Mouse (Mus musculus): Measurements from ENCODE around the gene Uba52. TPM values are rescaled to one million over a fixed set of nuclear protein-coding genes. Genes with fewer than 3 reads are reported as not detected.

Gene Uba52
- polyA plus RNA-seq, 1 experiment from 2014 or later = 882 TPM

Other genes starting within 250 kb of the Uba52 start
- gene Homer3, start 228.0 kb downstream of the Uba52 start, polyA plus RNA-seq (2015; fragmentation: Nextera tagmentation; extraction: Ambion mirVana) = 74.2 and 81.3 TPM in 2 replicates
- gene Ddx49, start 208.3 kb downstream of the Uba52 start, polyA plus RNA-seq (2015; fragmentation: Nextera tagmentation; extraction: Ambion mirVana) = 51.8 and 54.1 TPM in 2 replicates
- 389 and 439 TPM in 2 replicates for gene Cope, start 208.3 kb downstream of the Uba52 start, polyA plus RNA-seq (2015; fragmentation: Nextera tagmentation; extraction: Ambion mirVana)
- gene Cers1, start 195.0 kb downstream of the Uba52 start, polyA plus RNA-seq (2015; fragmentation: Nextera tagmentation; extraction: Ambion mirVana) = 2.5 and 2.7 TPM in 2 replicates
- gene Gdf1, start 181.0 kb downstream of the Uba52 start, polyA plus RNA-seq (2015; fragmentation: Nextera tagmentation; extraction: Ambion mirVana) = 5.5 TPM in 2 replicates
- gene Upf1, start 157.5 kb downstream of the Uba52 start, polyA plus RNA-seq (2015; fragmentation: Nextera tagmentation; extraction: Ambion mirVana) = 10.6 and 10.9 TPM in 2 replicates
- 0.21 and 1.00 TPM in 2 replicates for gene Comp, start 137.2 kb downstream of the Uba52 start, polyA plus RNA-seq (2015; fragmentation: Nextera tagmentation; extraction: Ambion mirVana)
- gene Crtc1, start 71.2 kb downstream of the Uba52 start, polyA plus RNA-seq (2015; fragmentation: Nextera tagmentation; extraction: Ambion mirVana) = 19.9 and 22.3 TPM in 2 replicates
- 25.0 and 26.8 TPM in 2 replicates for gene Klhl26, start 33.8 kb downstream of the Uba52 start, polyA plus RNA-seq (2015; fragmentation: Nextera tagmentation; extraction: Ambion mirVana)
- gene Tmem59l, start 23.4 kb downstream of the Uba52 start, polyA plus RNA-seq (2015; fragmentation: Nextera tagmentation; extraction: Ambion mirVana) = 6.5 and 7.0 TPM in 2 replicates
- 29.3 and 30.7 TPM in 2 replicates for gene Crlf1, start 17.6 kb downstream of the Uba52 start, polyA plus RNA-seq (2015; fragmentation: Nextera tagmentation; extraction: Ambion mirVana)
- 133 and 135 TPM in 2 replicates for gene Rex1bd, start 4.0 kb downstream of the Uba52 start, polyA plus RNA-seq (2015; fragmentation: Nextera tagmentation; extraction: Ambion mirVana)
- gene Fkbp8, start 16.9 kb upstream of the Uba52 start, polyA plus RNA-seq (2015; fragmentation: Nextera tagmentation; extraction: Ambion mirVana) = 353 and 359 TPM in 2 replicates
- gene Kxd1, start 17.2 kb upstream of the Uba52 start, polyA plus RNA-seq (2015; fragmentation: Nextera tagmentation; extraction: Ambion mirVana) = 65.4 and 69.9 TPM in 2 replicates
- gene Ell, start 28.7 kb upstream of the Uba52 start, polyA plus RNA-seq (2015; fragmentation: Nextera tagmentation; extraction: Ambion mirVana) = 24.1 and 25.1 TPM in 2 replicates
- 215 and 217 TPM in 2 replicates for gene Isyna1, start 83.6 kb upstream of the Uba52 start, polyA plus RNA-seq (2015; fragmentation: Nextera tagmentation; extraction: Ambion mirVana)
- 133 and 149 TPM in 2 replicates for gene Ssbp4, start 98.1 kb upstream of the Uba52 start, polyA plus RNA-seq (2015; fragmentation: Nextera tagmentation; extraction: Ambion mirVana)
- gene Lrrc25, start 105.4 kb upstream of the Uba52 start, polyA plus RNA-seq (2015; fragmentation: Nextera tagmentation; extraction: Ambion mirVana) = 1.8 and 1.9 TPM in 2 replicates
- 1.0 and 1.2 TPM in 2 replicates for gene Gdf15, start 121.7 kb upstream of the Uba52 start, polyA plus RNA-seq (2015; fragmentation: Nextera tagmentation; extraction: Ambion mirVana)
- gene Pgpep1, start 149.6 kb upstream of the Uba52 start, polyA plus RNA-seq (2015; fragmentation: Nextera tagmentation; extraction: Ambion mirVana) = 88.5 TPM in 2 replicates
- gene Lsm4, start 162.4 kb upstream of the Uba52 start, polyA plus RNA-seq (2015; fragmentation: Nextera tagmentation; extraction: Ambion mirVana) = 272 and 281 TPM in 2 replicates
- gene Jund, start 188.1 kb upstream of the Uba52 start, polyA plus RNA-seq (2015; fragmentation: Nextera tagmentation; extraction: Ambion mirVana) = 42.1 and 47.4 TPM in 2 replicates
- gene Iqcn, start 192.7 kb upstream of the Uba52 start, polyA plus RNA-seq (2015; fragmentation: Nextera tagmentation; extraction: Ambion mirVana) = 0.04 and 0.06 TPM in 2 replicates
- 0.52 and 0.76 TPM in 2 replicates for gene Gm3336, start 207.7 kb upstream of the Uba52 start, polyA plus RNA-seq (2015; fragmentation: Nextera tagmentation; extraction: Ambion mirVana)
- gene Pde4c, start 212.9 kb upstream of the Uba52 start, polyA plus RNA-seq (2015; fragmentation: Nextera tagmentation; extraction: Ambion mirVana) = 8.8 and 11.6 TPM in 2 replicates
- gene Rab3a, start 243.9 kb upstream of the Uba52 start, polyA plus RNA-seq (2015; fragmentation: Nextera tagmentation; extraction: Ambion mirVana) = 20.9 and 22.0 TPM in 2 replicates

Data from kidney, embryonic 16.5 days (tissue).